Mouse (Mus musculus) MEL (cell line): ENCODE data around the gene Gm20894. TPM values are rescaled to one million over a fixed set of nuclear protein-coding genes. Genes with fewer than 3 reads are reported as not detected.
"Not testable (repeated sequence)": the region's sequence is repeated elsewhere in the genome, so short reads cannot be mapped to it uniquely, and the experiment has no call there.

Experiments
- DNase-seq: peaks from one replicate; pipeline ENCODE4 v3.0.0; 2011; ENCODE audit warnings: low read depth, low spot score
- H3K27ac ChIP-seq: 2 replicates; pipeline ENCODE4 v1.5.1; 2012; ENCODE audit warnings: low read depth, mild to moderate bottlenecking, control low read depth, low read length, moderate library complexity; ENCODE audit not compliant: control insufficient read depth
- H3K27me3 ChIP-seq, 2 experiments: fragments of 150-350 bp in 1 of 2; sonication (generic) in 1 of 2; 2 replicates each; pipeline ENCODE4 v1.6.1; 2012; ENCODE audit warnings: low read length in 2 of 2, mild to moderate bottlenecking in 2 of 2, improper control_type of control experiment in 1 of 2, moderate library complexity in 1 of 2; ENCODE audit not compliant: insufficient read depth in 2 of 2, control insufficient read depth in 1 of 2
- H3K36me3 ChIP-seq, 2 experiments: 2 replicates each; pipeline ENCODE4 v1.6.1; 2012 to 2014; ENCODE audit warnings: low read length in 2 of 2, improper control_type of control experiment in 1 of 2, inconsistent platforms in 1 of 2, mild to moderate bottlenecking in 1 of 2; ENCODE audit not compliant: insufficient read depth in 2 of 2, control insufficient read depth in 1 of 2
- H3K4me1 ChIP-seq, 2 experiments: fragments of 150-350 bp in 1 of 2; sonication (generic) in 1 of 2; 2 replicates each; pipeline ENCODE4 v1.6.1; 2012; ENCODE audit warnings: low read length in 2 of 2, improper control_type of control experiment in 1 of 2, mild to moderate bottlenecking in 1 of 2; ENCODE audit not compliant: insufficient read depth in 2 of 2, control insufficient read depth in 1 of 2
- H3K4me3 ChIP-seq, 2 experiments: fragments of 150-350 bp in 1 of 2; sonication (generic) in 1 of 2; 2 replicates each; pipeline ENCODE4 v1.5.1; 2012; ENCODE audit warnings: low read depth in 2 of 2, low read length in 2 of 2, mild to moderate bottlenecking in 2 of 2, moderate library complexity in 2 of 2, control low read depth in 1 of 2, improper control_type of control experiment in 1 of 2; ENCODE audit not compliant: control insufficient read depth in 1 of 2, insufficient read depth in 1 of 2
- H3K79me2 ChIP-seq: 2 replicates; pipeline ENCODE4 v1.6.1; 2012; ENCODE audit warnings: mild to moderate bottlenecking, low read length, moderate library complexity; ENCODE audit not compliant: control insufficient read depth, poor library complexity, insufficient read depth
- H3K9ac ChIP-seq: 2 replicates; pipeline ENCODE4 v1.6.1; 2012; ENCODE audit warnings: low read depth, mild to moderate bottlenecking, control low read depth, low read length, moderate library complexity; ENCODE audit not compliant: control insufficient read depth, poor library complexity, severe bottlenecking
- H3K9me3 ChIP-seq: fragments of 150-350 bp; sonication (generic); replicated peaks from 2 replicates; pipeline ENCODE4 v1.6.1; 2012; ENCODE audit warnings: mild to moderate bottlenecking, low read length, improper control_type of control experiment, moderate library complexity; ENCODE audit not compliant: insufficient read depth
- polyA plus RNA-seq, 2 experiments: library from polyadenylated mRNA; stranded (reverse) in 1 of 2; unstranded in 1 of 2; fragments of >175 nt in 1 of 2; fragments of >200 nt in 1 of 2; gene quantifications; 2 replicates each; pipeline versions ENCODE4 v1.2.1 to v1.2.4; 2012; ENCODE audit warnings: low replicate concordance in 2 of 2, low read depth in 1 of 2; ENCODE audit not compliant: insufficient read length in 2 of 2, insufficient read depth in 1 of 2, missing spikeins in 1 of 2
- total RNA-seq: library from RNA; depleted of rRNA; stranded (reverse); fragments of 300-350 nt; gene quantifications from 2 replicates; pipeline ENCODE4 v1.2.3, GENCODE M21; 2012; rRNA removed

Gm20894 gene
- not detected in 2 replicates for total RNA-seq
- not detected for polyA plus RNA-seq

- H3K9ac ChIP-seq, H3K9me3 ChIP-seq, H3K36me3 ChIP-seq, H3K27me3 ChIP-seq, H3K4me3 ChIP-seq, H3K79me2 ChIP-seq, H3K27ac ChIP-seq, H3K4me1 ChIP-seq, DNase-seq: not testable (repeated sequence)
Observed at GRCm38 (mm10) chrY:28271412-28271811, at the start of gene Gm20894. Gm20894 (minus strand) TSS chrY:28271512.
